ENCODE assay signal across 15 mouse cellular contexts in the genomic region with DNA sequence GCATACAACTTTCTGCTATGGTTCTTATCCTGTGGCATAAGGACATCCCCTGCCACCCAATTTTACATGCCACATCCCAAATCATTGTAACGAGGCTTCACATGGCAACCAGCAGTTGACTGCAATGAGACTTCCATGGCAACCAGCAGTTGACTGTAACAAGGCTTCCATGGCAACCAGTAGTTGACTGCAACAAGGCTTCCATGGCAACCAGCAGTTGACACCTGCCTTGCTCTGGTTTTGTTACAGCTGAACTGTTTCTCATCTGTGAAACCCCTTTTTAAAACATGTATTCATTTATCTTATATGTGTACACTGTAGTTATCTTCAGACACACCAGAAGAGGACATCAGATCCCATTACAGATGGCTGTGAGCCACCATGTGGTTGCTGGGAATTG.
"Had no signal": no experiment of that assay in that cellular context is flagged by ENCODE, and none has a peak within 500 bp of the region (broad histone marks: within the 10 kb centered on the region; RNA-seq: fewer than 3 reads in every experiment).

No protein-coding gene starts in this region.

- H3K4me2 ChIP-seq: kidney, embryonic 15.5 days; liver, embryonic 11.5 days; liver, embryonic 15.5 days had no signal

- H3K27ac ChIP-seq: kidney, embryonic 15.5 days; limb, embryonic 10.5 days; liver, embryonic 15.5 days had no signal

- H3K9me3 ChIP-seq: kidney, embryonic 15.5 days; limb, embryonic 10.5 days; liver, embryonic 15.5 days had no signal

- H3K4me1 ChIP-seq: limb, embryonic 10.5 days; liver, embryonic 15.5 days had no signal

- H3K27me3 ChIP-seq: kidney, embryonic 15.5 days; liver, embryonic 15.5 days had no signal

- H3K9ac ChIP-seq: kidney, embryonic 15.5 days; liver, embryonic 15.5 days had no signal

- DNase-seq: kidney, adult 2 months; kidney, postnatal 14 days; lung, adult 2 months; lung, postnatal 36 days; right cerebral cortex, adult 18-20 months; right cerebral cortex, postnatal 25 days; thymus, adult 18-20 months; thymus, postnatal 14 days had no signal

- H3K36me3 ChIP-seq: kidney, embryonic 15.5 days; limb, embryonic 10.5 days; liver, embryonic 15.5 days had no signal

- ATAC-seq: intestine, embryonic 16.5 days; lung, postnatal 0 days; midbrain, embryonic 16.5 days had no signal

- H3K4me3 ChIP-seq: kidney, embryonic 15.5 days; limb, embryonic 10.5 days; liver, embryonic 15.5 days had no signal
